Mouse (Mus musculus): ENCODE data around the gene Chst13. TPM values are rescaled to one million over a fixed set of nuclear protein-coding genes. Genes with fewer than 3 reads are reported as not detected.

Gene Chst13
- total RNA-seq (2014; rRNA removed) (not detected in 2 replicates), polyA plus RNA-seq (2015; fragmentation: Nextera tagmentation; extraction: Ambion mirVana) (not detected in 2 replicates)

DNA sequence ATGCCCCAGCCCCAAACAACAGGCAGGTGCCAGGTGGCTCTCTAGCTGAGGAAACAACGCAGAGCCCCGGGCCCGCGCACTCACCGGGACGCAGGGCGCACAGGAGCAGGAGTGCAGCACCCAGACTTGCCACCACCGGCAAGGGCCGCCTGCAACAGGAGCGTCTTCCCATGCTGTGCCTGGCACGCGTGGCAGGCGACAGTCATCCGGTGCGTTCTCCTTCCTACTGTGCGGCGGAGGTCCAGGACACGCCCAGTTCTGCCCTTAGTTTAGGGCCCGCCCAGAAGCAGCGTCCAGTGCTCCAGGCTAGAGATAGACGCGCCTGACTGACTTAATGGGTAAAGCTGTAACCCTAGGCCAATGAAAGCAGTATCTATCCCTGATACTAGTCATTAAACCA lies at the start of gene Chst13:
Gene Chst13 (minus strand): TSS at position 195 of the 400 bp plus-strand sequence.
- Histone ChIP-seq H3K36me3 (ENCODE audit: insufficient read depth) (no peaks in the 10 kb centered on the region), H3K4me3 (ENCODE audit: low read depth, low read length) (no peak within 1 kb of the TSS), H3K4me2 (ENCODE audit: low read depth) (peak within 1 kb of the TSS; percentile 29; the same call in 1 of the 2 replicates), H3K27ac (ENCODE audit: low read depth, low read length) (no peak within 1 kb of the TSS), H3K9me3 (ENCODE audit: low read length) (no peaks in the 10 kb centered on the region), H3K9ac (no peak within 1 kb of the TSS), H3K4me1 (ENCODE audit: insufficient read depth) (no peaks in the 10 kb centered on the region), H3K27me3 (ENCODE audit: insufficient read depth, low read length) (no peaks in the 10 kb centered on the region; the same call in 1 of the 2 replicates)
- DNase-seq (no peak), ATAC-seq (no peak)
- WGBS: 8% methylated on average over 22 of the region's 22 CpGs
- TF ChIP-seq CTCF (IDR thresholded peaks at IDR 0.05; ENCODE audit: low read depth): no peak

DNA sequence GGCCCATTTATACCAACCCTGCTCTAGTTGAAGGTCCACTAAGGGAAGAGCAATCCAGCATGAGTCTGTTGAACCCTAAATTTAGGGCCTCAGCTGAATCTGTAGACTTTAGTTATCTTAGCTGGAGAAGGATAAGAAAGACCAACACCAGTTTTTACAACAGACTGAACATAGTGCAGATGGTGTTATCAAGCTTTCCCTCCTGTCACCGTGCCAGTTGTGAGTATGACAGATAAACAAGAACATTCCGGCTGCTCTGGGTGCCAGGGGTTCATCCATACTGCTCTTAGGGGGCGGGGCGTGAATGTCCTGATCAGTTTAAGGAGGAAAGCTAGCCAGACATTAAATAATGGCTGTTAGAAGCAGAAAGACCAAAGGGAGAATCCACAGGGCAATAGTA lies 49.7 kb upstream of the Chst13 start:
- Histone ChIP-seq H3K4me1 (ENCODE audit: insufficient read depth) (peaks cover 21% of the 10 kb centered on the region), H3K36me3 (ENCODE audit: insufficient read depth) (peaks cover 51% of the 10 kb centered on the region), H3K9ac (no peak overlapping the region), H3K4me3 (ENCODE audit: low read depth, low read length) (no peak overlapping the region), H3K9me3 (ENCODE audit: low read length) (no peaks in the 10 kb centered on the region), H3K4me2 (ENCODE audit: low read depth) (no peak overlapping the region), H3K27me3 (ENCODE audit: insufficient read depth, low read length) (no peaks in the 10 kb centered on the region), H3K27ac (ENCODE audit: low read depth, low read length) (no peak overlapping the region)
- TF ChIP-seq CTCF (IDR thresholded peaks at IDR 0.05; ENCODE audit: low read depth): no peak
- no peak for ATAC-seq
- DNase-seq: no peak
- WGBS: 83% methylated on average over 4 of the region's 4 CpGs

DNA sequence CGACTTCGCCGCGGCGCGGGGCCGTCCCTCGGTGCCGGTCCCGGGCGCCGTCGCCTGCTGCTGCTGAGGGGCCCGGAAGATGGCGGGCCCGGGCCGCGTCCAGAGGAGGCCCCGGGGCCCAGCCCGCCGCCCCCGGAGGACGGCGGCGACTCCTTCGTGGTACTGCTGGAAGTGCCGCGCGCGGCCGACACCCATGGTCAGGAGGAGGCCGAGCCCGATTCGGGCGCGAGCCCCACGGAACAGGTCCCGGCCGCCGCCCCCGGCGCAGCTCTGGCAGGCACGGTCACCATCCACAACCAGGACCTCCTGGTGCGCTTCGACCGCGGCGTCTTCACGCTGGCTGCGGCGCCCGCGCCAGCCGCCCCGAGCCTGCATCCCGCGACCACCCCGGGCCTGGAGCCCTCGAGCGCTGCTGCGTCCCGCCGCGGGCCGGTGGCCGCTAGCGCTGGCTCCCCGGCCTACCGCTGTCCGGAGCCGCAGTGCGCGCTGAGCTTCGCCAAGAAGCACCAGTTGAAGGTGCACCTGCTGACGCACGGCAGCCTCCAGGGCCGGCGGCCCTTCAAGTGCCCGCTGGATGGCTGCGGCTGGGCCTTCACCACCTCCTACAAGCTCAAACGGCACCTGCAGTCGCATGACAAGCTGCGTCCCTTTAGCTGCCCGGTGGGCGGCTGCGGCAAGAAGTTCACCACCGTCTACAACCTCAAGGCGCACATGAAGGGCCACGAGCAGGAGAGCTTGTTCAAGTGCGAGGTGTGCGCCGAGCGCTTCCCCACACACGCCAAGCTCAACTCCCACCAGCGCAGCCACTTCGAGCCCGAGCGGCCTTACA lies 45.0 kb upstream of the Chst13 start:
- Histone ChIP-seq H3K4me3 (ENCODE audit: low read depth, low read length) (peak overlapping the region; percentile 91), H3K27me3 (ENCODE audit: insufficient read depth, low read length) (no peaks in the 10 kb centered on the region), H3K4me2 (ENCODE audit: low read depth) (peak overlapping the region; percentile 98), H3K27ac (ENCODE audit: low read depth, low read length) (peak overlapping the region; percentile 89), H3K4me1 (ENCODE audit: insufficient read depth) (peaks cover 21% of the 10 kb centered on the region), H3K36me3 (ENCODE audit: insufficient read depth) (peaks cover 21% of the 10 kb centered on the region), H3K9ac (peak overlapping the region; percentile 86), H3K9me3 (ENCODE audit: low read length) (no peaks in the 10 kb centered on the region)
- ATAC-seq (peak; percentile 77), DNase-seq (peak; percentile 35)
- TF ChIP-seq CTCF (IDR thresholded peaks at IDR 0.05; ENCODE audit: low read depth): no peak
- WGBS: 1% methylated on average over 97 of the region's 98 CpGs

DNA sequence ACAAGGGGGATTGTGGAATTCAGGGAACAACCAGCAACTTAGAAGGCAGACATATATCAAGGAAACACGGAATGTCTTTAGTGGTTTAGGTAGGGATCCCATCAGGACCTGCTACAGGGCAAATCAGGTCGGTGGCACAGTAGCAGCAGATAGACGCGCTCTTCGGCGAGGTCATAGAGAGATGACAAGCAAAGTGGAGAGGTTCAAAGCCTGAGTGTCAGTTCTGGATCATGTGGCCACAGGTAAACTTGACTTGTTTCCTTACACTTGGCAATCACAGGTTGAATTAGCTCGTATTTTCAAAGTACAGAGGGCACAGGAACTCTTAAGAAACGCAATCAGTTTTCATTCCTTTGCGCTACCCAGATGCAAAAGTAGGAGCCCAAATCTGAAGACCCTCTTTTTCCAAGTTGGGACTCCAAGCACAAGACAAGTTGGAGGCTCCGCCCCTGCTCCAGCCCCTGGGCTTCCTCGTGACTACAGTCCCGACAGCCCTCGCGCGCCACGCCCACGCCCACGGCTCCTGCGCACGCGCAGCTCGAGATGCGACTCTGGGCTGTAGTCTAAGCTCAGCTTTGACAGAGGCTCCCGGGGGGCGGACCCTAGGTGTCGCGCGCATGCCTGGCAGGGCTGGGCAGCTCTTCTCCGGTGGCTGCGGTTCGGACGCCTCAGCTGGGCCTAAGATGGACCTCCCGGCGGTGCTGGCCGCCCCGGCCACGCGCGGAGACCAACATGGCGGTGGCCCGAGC lies 44.2 kb upstream of the Chst13 start, which contains the start of gene Zxdc:
Gene Zxdc (plus strand): TSS at position 517 of the 749 bp plus-strand sequence.
- Histone ChIP-seq H3K27me3 (ENCODE audit: insufficient read depth, low read length) (no peaks in the 10 kb centered on the region), H3K4me2 (ENCODE audit: low read depth) (peak within 1 kb of the TSS; percentile 98), H3K4me1 (ENCODE audit: insufficient read depth) (peaks cover 21% of the 10 kb centered on the region), H3K9ac (peak within 1 kb of the TSS; percentile 86), H3K27ac (ENCODE audit: low read depth, low read length) (peak within 1 kb of the TSS; percentile 89), H3K36me3 (ENCODE audit: insufficient read depth) (peaks cover 13% of the 10 kb centered on the region), H3K9me3 (ENCODE audit: low read length) (no peaks in the 10 kb centered on the region), H3K4me3 (ENCODE audit: low read depth, low read length) (peak within 1 kb of the TSS; percentile 91)
- WGBS: 8% methylated on average over 41 of the region's 41 CpGs
- DNase-seq (peak; percentile 99), ATAC-seq (peak; percentile 98)
- no peak for TF ChIP-seq CTCF (IDR thresholded peaks at IDR 0.05; ENCODE audit: low read depth)

DNA sequence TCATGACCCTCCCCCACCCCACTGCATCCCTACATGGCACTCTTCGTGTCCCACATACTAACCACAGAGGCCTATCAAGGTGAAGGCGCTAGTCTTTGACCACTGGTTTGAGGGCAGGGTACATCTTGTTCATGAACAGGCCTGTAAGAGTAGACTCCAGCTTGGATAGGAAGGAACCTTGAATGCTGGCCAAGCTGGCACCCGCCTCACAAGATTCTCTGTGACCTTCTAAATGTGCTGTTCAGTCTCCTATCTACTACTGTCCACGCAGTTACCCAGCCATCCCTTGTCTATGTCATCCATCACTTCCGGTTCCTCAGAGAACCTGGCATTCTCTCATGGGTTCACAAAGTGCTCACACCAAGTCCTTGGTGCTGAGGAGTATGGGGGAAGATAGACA lies 38.3 kb upstream of the Chst13 start:
- Histone ChIP-seq H3K27me3 (ENCODE audit: insufficient read depth, low read length) (no peaks in the 10 kb centered on the region), H3K9me3 (ENCODE audit: low read length) (no peaks in the 10 kb centered on the region), H3K4me2 (ENCODE audit: low read depth) (no peak overlapping the region), H3K4me3 (ENCODE audit: low read depth, low read length) (no peak overlapping the region), H3K36me3 (ENCODE audit: insufficient read depth) (no peaks in the 10 kb centered on the region), H3K27ac (ENCODE audit: low read depth, low read length) (no peak overlapping the region), H3K4me1 (ENCODE audit: insufficient read depth) (no peaks in the 10 kb centered on the region), H3K9ac (no peak overlapping the region)
- 94% methylated on average over 5 of the region's 5 CpGs for WGBS
- no peak for TF ChIP-seq CTCF (IDR thresholded peaks at IDR 0.05; ENCODE audit: low read depth)
- no peak for ATAC-seq
- no peak for DNase-seq

DNA sequence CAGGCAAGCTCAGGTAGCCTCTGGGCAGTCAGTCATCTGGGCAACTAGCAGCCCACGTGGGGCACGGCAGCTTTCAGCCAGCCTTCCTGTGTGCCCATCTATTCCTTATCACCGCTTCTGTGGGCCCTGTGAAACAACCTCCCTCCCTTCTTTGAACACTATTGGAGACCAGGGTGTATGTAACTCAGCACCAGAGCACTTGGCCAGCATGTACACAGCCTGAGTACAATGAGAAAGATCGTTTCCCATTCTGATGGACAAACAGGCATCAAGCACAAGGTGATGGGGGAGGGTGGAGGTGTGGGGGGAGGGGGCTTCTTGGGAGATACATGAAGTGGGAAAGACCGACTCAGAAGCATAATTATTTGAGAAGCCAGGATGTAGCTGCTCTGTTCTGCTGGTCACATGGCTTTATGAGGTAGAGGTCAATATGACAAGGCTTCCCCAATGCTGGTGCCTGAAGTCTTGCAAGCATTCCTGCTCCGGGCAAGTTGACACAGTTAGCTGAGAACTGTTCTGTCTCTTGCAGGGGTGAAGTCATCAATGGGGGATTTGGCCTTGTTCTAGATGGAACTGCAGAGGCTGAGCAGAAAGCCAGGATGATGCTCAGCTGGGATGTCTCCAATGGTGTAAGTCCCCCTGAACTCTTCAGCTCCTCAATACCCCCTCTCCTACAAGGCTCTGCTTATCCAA lies 36.1 kb upstream of the Chst13 start:
- 87% methylated on average over 6 of the region's 6 CpGs for WGBS
- Histone ChIP-seq H3K27me3 (ENCODE audit: insufficient read depth, low read length) (no peaks in the 10 kb centered on the region), H3K4me1 (ENCODE audit: insufficient read depth) (no peaks in the 10 kb centered on the region), H3K36me3 (ENCODE audit: insufficient read depth) (no peaks in the 10 kb centered on the region), H3K9me3 (ENCODE audit: low read length) (no peaks in the 10 kb centered on the region), H3K4me3 (ENCODE audit: low read depth, low read length) (no peak overlapping the region), H3K4me2 (ENCODE audit: low read depth) (no peak overlapping the region), H3K9ac (no peak overlapping the region), H3K27ac (ENCODE audit: low read depth, low read length) (no peak overlapping the region)
- TF ChIP-seq CTCF (IDR thresholded peaks at IDR 0.05; ENCODE audit: low read depth): no peak
- no peak for ATAC-seq
- DNase-seq: no peak

All from forebrain, postnatal 0 days (tissue).